Mouse (Mus musculus) heart, adult 2 months (tissue): Measurements from ENCODE around the gene Hnrnpr. TPM values are rescaled to one million over a fixed set of nuclear protein-coding genes. Genes with fewer than 3 reads are reported as not detected.

ENCODE experiments used
- DNase-seq, 2 experiments: peaks; one replicate each; pipeline ENCODE4 v3.0.0; 2021
- H3K27ac ChIP-seq: fragments of 200-600 bp; 2 replicates; pipeline ENCODE4 v1.8.1; 2022
- H3K27me3 ChIP-seq: fragments of 200-500 bp; 2 replicates; pipeline ENCODE4 v1.6.1; 2012; ENCODE audit warnings: mild to moderate bottlenecking, low read length, inconsistent platforms, mixed read lengths; ENCODE audit not compliant: control insufficient read depth, insufficient read depth
- H3K36me3 ChIP-seq: fragments of 200-500 bp; 2 replicates; pipeline ENCODE4 v1.6.1; 2012; ENCODE audit warnings: low read length, inconsistent platforms; ENCODE audit not compliant: control insufficient read depth, insufficient read depth
- H3K4me1 ChIP-seq: fragments of 200-500 bp; 2 replicates; pipeline ENCODE4 v1.6.1; 2011; ENCODE audit warnings: low read length; ENCODE audit not compliant: control insufficient read depth, insufficient read depth
- H3K4me3 ChIP-seq: fragments of 200-600 bp; 2 replicates; pipeline ENCODE4 v1.8.1; 2022
- H3K79me2 ChIP-seq: fragments of 200-500 bp; replicated peaks from 2 replicates; pipeline ENCODE4 v1.6.1; 2012; ENCODE audit warnings: mild to moderate bottlenecking, inconsistent platforms, low read length, moderate library complexity, mixed read lengths; ENCODE audit not compliant: control insufficient read depth, insufficient read depth
- H3K9ac ChIP-seq: fragments of 200-500 bp; 2 replicates; pipeline ENCODE4 v1.6.1; 2012; ENCODE audit warnings: low read depth, mild to moderate bottlenecking, control low read depth, inconsistent platforms, low read length, mixed read lengths
- CTCF ChIP-seq: fragments of 200-600 bp; IDR thresholded peaks from 2 replicates; pipeline ENCODE4 v1.8.1; 2022; ENCODE audit warnings: antibody characterized with exemption, mild to moderate bottlenecking, moderate library complexity
- EP300 ChIP-seq: fragments of 200-500 bp; IDR thresholded peaks from 2 replicates; pipeline ENCODE4 v1.6.1; 2011; ENCODE audit warnings: low read depth, low read length, control low read depth; ENCODE audit not compliant: insufficient read depth
- POLR2A ChIP-seq: fragments of 200-500 bp; IDR thresholded peaks from 2 replicates; pipeline ENCODE4 v1.6.1; 2011; ENCODE audit warnings: mild to moderate bottlenecking, low read depth, low read length, control low read depth; ENCODE audit not compliant: insufficient read depth
- WGBS: fragments of 180-500 bp; shearing (Covaris S2); methylation state at CpG from one replicate; pipeline ENCODE4 v1.1.7; 2018; 5-methylcytosine and 5-hydroxymethylcytosine counted together
- intact Hi-C: fragments of 180-260 bp; cut with DNase I; formaldehyde crosslinking; loops from one replicate; pipeline ENCODE4 v1.15.1; 2025
- polyA plus RNA-seq: library from polyadenylated mRNA; depleted of rRNA; stranded (reverse); fragments of >200 nt; gene quantifications from 2 replicates; pipeline ENCODE4 v1.2.3, GENCODE M21; 2012; rRNA removed
- total RNA-seq, 2 experiments: library from RNA; stranded (reverse); gene quantifications; 2 replicates each; pipeline ENCODE4 v1.2.3; 2021

Gene Hnrnpr
- total and polyA plus RNA-seq, 3 experiments = 10.7 to 44.8 (median 43.9) TPM

DNA sequence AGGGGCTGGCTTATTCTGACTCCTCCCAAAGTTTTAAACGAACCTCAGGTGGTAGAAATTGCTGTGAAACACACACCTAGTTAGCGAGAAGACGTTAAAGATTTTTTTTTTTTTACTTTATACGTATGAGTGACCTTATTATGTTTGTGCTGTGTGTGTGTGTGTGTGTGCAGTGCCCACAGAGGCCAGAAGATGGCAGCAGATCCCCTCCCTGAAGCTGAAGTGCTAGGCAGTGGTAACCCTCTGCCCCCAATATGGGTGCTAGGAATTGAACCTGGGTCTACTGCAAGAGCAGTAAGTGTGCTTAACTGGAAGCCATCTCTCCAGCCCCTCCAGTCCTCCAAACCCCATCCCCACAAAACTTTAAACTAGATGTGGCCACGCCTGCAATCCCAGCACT is 72.3 kb downstream of the Hnrnpr start:
- Histone ChIP-seq H3K27me3 (no peaks in the 10 kb centered on the region), H3K9ac (no peak overlapping the region), H3K27ac (no peak overlapping the region), H3K4me1 (no peaks in the 10 kb centered on the region), H3K79me2 (no peaks in the 10 kb centered on the region), H3K36me3 (no peaks in the 10 kb centered on the region), H3K4me3 (no peak overlapping the region)
- TF ChIP-seq CTCF = peak; percentile 24; the same call in 1 of the 2 replicates
- TF ChIP-seq EP300 = no peak
- TF ChIP-seq POLR2A = no peak
- no peak for DNase-seq
- intact Hi-C loops = no loop called here
- WGBS = 84% methylated on average over 5 of the region's 5 CpGs

DNA sequence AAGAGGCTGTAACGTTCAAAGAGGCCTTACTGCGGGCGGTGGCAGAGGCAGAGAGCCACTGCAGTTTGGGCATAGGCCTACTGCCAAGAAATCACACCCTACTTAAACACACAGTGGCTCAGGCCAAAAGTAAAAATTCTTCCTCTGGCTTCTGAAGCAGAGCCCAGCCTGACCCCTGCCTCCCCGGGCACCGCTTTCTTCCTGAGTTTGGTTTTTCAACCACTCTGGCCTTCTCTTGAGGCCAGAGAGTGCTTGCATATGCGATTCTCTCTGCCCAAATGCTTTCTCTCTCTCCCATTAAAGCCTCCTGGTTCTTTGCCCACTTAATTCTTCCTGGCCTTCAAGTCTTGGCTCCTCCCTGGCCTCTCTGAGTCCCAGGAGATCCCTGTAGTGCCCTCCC is 73.1 kb downstream of the Hnrnpr start:
- Histone ChIP-seq H3K9ac (no peak overlapping the region), H3K4me3 (no peak overlapping the region), H3K27me3 (no peaks in the 10 kb centered on the region), H3K27ac (no peak overlapping the region), H3K79me2 (no peaks in the 10 kb centered on the region), H3K4me1 (no peaks in the 10 kb centered on the region), H3K36me3 (no peaks in the 10 kb centered on the region)
- DNase-seq = no peak
- intact Hi-C loops = no loop called here
- 53% methylated on average over 6 of the region's 6 CpGs for WGBS
- TF ChIP-seq CTCF = no peak
- TF ChIP-seq POLR2A = no peak
- no peak for TF ChIP-seq EP300

DNA sequence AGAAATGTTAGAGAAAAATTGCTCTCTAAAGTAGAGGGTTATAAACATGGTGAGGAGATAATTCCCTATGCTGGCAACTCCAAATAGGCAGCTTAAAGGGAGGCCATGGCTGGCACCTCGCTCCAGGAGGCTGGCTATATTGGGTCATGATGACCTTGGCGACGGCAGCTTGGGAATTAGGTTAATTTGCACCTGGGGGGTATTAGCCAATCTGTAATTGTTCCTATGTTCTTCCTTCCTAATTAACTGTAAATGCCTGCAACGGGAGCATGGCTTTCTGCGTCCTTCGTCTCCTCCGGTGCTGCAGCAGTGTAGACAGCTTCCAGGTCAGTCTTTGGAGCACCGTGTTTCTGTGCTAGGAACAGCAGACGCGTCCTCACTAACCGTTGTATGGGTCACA is 76.5 kb downstream of the Hnrnpr start:
- H3K4me3 ChIP-seq = no peak overlapping the region
- no peak overlapping the region for H3K27ac ChIP-seq
- intact Hi-C loops = no loop called here
- no peaks in the 10 kb centered on the region for H3K36me3 ChIP-seq
- 53% methylated on average over 11 of the region's 11 CpGs for WGBS
- DNase-seq = no peak
- no peaks in the 10 kb centered on the region for H3K79me2 ChIP-seq
- H3K9ac ChIP-seq = no peak overlapping the region
- H3K27me3 ChIP-seq = no peaks in the 10 kb centered on the region
- H3K4me1 ChIP-seq = no peaks in the 10 kb centered on the region
- TF ChIP-seq EP300 = no peak
- TF ChIP-seq CTCF = no peak
- TF ChIP-seq POLR2A = no peak

DNA sequence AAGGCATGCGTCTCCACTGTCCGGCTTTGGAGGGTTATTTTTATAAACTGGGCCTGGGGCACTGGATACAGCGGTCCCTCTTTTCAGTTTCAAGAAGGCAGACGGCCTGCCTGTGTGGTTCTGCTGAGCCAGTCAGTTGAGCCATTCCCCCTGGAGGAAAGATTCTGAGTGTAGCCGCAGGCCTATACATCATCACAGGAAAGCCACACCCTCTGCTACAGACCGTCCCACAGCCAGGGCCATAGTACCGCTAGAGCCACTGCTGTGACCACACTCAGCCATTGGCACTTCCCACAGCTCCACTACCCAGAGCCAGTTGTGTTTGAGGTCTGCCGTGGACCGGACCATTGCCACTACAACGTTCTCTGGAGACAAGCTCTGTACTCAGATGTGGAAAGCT is 91.1 kb downstream of the Hnrnpr start:
- no peak overlapping the region for H3K4me3 ChIP-seq
- no peak overlapping the region for H3K27ac ChIP-seq
- TF ChIP-seq EP300 (no peak), CTCF (no peak), POLR2A (no peak)
- no peak overlapping the region for H3K9ac ChIP-seq
- no peak for DNase-seq
- intact Hi-C loops = no loop called here
- no peaks in the 10 kb centered on the region for H3K79me2 ChIP-seq
- no peaks in the 10 kb centered on the region for H3K4me1 ChIP-seq
- 72% methylated on average over 10 of the region's 10 CpGs for WGBS
- no peaks in the 10 kb centered on the region for H3K36me3 ChIP-seq
- H3K27me3 ChIP-seq = no peaks in the 10 kb centered on the region

DNA sequence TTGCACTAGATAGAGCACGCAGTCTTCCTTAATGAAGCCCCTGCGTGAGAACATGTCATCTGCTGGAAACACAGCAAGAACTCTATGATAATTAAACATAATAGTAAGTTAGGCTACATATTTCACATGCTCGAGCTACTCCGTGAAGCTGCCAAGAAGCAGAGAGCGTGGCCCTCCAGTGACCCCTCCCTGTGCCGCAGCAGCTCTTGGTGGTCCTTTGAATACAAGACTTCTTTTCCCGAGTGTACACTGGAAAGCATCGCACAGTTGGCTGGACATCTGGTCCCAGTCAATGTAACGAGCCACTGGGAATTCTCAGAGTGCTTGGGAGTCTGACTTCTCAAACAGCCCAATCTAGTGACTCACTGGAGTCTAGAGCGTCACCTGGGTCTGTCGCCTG is 97.1 kb downstream of the Hnrnpr start:
- intact Hi-C loops = no loop called here
- no peak overlapping the region for H3K4me3 ChIP-seq
- WGBS = 63% methylated on average over 11 of the region's 11 CpGs
- no peak overlapping the region for H3K9ac ChIP-seq
- H3K36me3 ChIP-seq = no peaks in the 10 kb centered on the region
- no peak for DNase-seq
- H3K79me2 ChIP-seq = no peaks in the 10 kb centered on the region
- no peak overlapping the region for H3K27ac ChIP-seq
- H3K27me3 ChIP-seq = no peaks in the 10 kb centered on the region
- no peaks in the 10 kb centered on the region for H3K4me1 ChIP-seq
- no peak for TF ChIP-seq EP300
- TF ChIP-seq POLR2A = no peak
- TF ChIP-seq CTCF = no peak

Other genes starting within 250 kb of the Hnrnpr start
- gene Id3, start 167.4 kb upstream of the Hnrnpr start, total RNA-seq = 10 to 100 TPM; 56.8 to 58.8 TPM
- gene Id3, start 167.4 kb upstream of the Hnrnpr start, polyA plus RNA-seq = 92.1 and 120 TPM in 2 replicates
- 1 to 10 TPM in 1 of 2 experiments, under 1 TPM in 1; 0.65 to 5.3 TPM for gene E2f2, start 138.5 kb upstream of the Hnrnpr start, total RNA-seq
- 0.41 and 1.3 TPM in 2 replicates for gene E2f2, start 138.5 kb upstream of the Hnrnpr start, polyA plus RNA-seq
- gene Asap3, start 104.6 kb upstream of the Hnrnpr start, total RNA-seq = 10 to 100 TPM in 1 of 2 experiments, 1 to 10 TPM in 1; 7.8 to 10.2 TPM
- gene Asap3, start 104.6 kb upstream of the Hnrnpr start, polyA plus RNA-seq = 8.6 and 9.4 TPM in 2 replicates
- 100 to 1,000 TPM; 112 to 138 TPM for gene Tcea3, start 63.2 kb upstream of the Hnrnpr start, total RNA-seq
- 46.9 and 48.7 TPM in 2 replicates for gene Tcea3, start 63.2 kb upstream of the Hnrnpr start, polyA plus RNA-seq
- gene Zfp46, start 26.3 kb upstream of the Hnrnpr start, total RNA-seq = 10 to 100 TPM; 33.7 to 39.6 TPM
- gene Zfp46, start 26.3 kb upstream of the Hnrnpr start, polyA plus RNA-seq = 32.1 and 49.6 TPM in 2 replicates
- not detected for gene Htr1d, start 112.6 kb downstream of the Hnrnpr start, total RNA-seq
- gene Htr1d, start 112.6 kb downstream of the Hnrnpr start, polyA plus RNA-seq = 0.04 and 0.09 TPM in 2 replicates
- gene 6030445D17Rik, start 151.3 kb downstream of the Hnrnpr start, total RNA-seq = under 1 TPM; 0.31 to 0.45 TPM
- gene 6030445D17Rik, start 151.3 kb downstream of the Hnrnpr start, polyA plus RNA-seq = 0.27 and 0.56 TPM in 2 replicates
- gene Luzp1, start 158.8 kb downstream of the Hnrnpr start, total RNA-seq = 10 to 100 TPM; 36.5 to 37.8 TPM
- 11.0 and 21.4 TPM in 2 replicates for gene Luzp1, start 158.8 kb downstream of the Hnrnpr start, polyA plus RNA-seq